In the genomic region with DNA sequence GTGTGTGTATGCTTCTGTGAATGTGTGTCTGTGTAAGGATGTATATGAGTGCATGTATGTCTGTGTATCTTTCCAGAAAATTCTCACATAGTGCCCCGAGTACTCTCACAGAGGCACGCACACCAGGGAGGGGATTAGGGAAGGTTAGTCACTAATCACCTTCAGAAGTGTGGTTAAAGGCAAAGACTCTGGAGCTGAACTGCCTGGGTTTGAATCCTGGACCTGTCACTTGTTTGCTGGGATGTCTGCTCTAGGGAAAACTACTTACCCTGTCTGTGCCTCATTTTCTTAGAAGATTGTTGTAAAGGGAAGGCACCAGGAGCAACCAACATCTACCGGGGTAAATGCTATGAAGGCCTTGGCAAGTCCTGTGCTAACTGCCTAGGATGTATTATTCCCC, we compare ENCODE assay signal across 16 mouse cellular contexts. TPM values are rescaled to one million over a fixed set of nuclear protein-coding genes. Genes with fewer than 3 reads are reported as not detected.
DNase-seq lines count a peak whose midpoint lies in the region; ATAC-seq and TF ChIP-seq lines count a peak whose summit lies in the region.
"Had no signal": no experiment of that assay in that cellular context is flagged by ENCODE, and none has a peak within 500 bp of the region (broad histone marks: within the 10 kb centered on the region; RNA-seq: fewer than 3 reads in every experiment).

No protein-coding gene starts in this region.

- no peak for TF ChIP-seq CTCF in gastrocnemius, adult 2 months (IDR thresholded peaks at IDR 0.05)
- no peak for TF ChIP-seq CTCF in heart, postnatal 0 days (IDR thresholded peaks at IDR 0.05; ENCODE audit: low read depth)

- peaks cover 10% of the 10 kb centered on the region; the same call in 1 of the 2 replicates for H3K4me1 ChIP-seq in kidney, embryonic 14.5 days (ENCODE audit: control insufficient read depth, insufficient read depth, low read length)
- H3K4me1 ChIP-seq in heart, postnatal 0 days (ENCODE audit: control insufficient read depth, insufficient read depth) = peaks cover 22% of the 10 kb centered on the region

- H3K9ac ChIP-seq in kidney, embryonic 14.5 days (ENCODE audit: low read depth, low read length) = no peak overlapping the region
- peak overlapping the region; percentile 21; the same call in 1 of the 2 replicates for H3K9ac ChIP-seq in heart, postnatal 0 days (replicated peaks; ENCODE audit: low read depth, low read length)
- H3K9ac ChIP-seq: hindbrain, embryonic 15.5 days; midbrain, embryonic 15.5 days had no signal

- no peaks in the 10 kb centered on the region for H3K27me3 ChIP-seq in kidney, embryonic 14.5 days (ENCODE audit: control insufficient read depth, insufficient read depth, low read length)
- no peaks in the 10 kb centered on the region for H3K27me3 ChIP-seq in heart, postnatal 0 days (ENCODE audit: control insufficient read depth, insufficient read depth, low read length)
- H3K27me3 ChIP-seq: hindbrain, embryonic 15.5 days; midbrain, embryonic 15.5 days had no signal

- no peak for ATAC-seq in kidney, embryonic 14.5 days (ENCODE audit: low FRiP score, low TSS enrichment)
- ATAC-seq in heart, postnatal 0 days (ENCODE audit: insufficient read depth, low read depth) = no peak
- ATAC-seq in megakaryocyte, adult 5-6 weeks (ENCODE audit: poor library complexity, severe bottlenecking) = no peak
- ATAC-seq: midbrain, embryonic 15.5 days had no signal

- intact Hi-C loops in gastrocnemius, adult 2 months (cut with DNase I) = loop anchor here (2.0 kb wide), 1 partner anchor 33 kb away; no protein-coding TSS in a partner anchor
- intact Hi-C loops in left cerebral cortex, postnatal 25 days (cut with DNase I) = no loop called here

- H3K4me2 ChIP-seq in kidney, embryonic 14.5 days (replicated peaks; ENCODE audit: low read depth, low read length) = no peak overlapping the region
- H3K4me2 ChIP-seq in heart, postnatal 0 days (ENCODE audit: low read depth, low read length) = no peak overlapping the region
- H3K4me2 ChIP-seq: hindbrain, embryonic 15.5 days; midbrain, embryonic 15.5 days had no signal

- H3K27ac ChIP-seq in gastrocnemius, adult 2 months = peak overlapping the region; percentile 94
- H3K27ac ChIP-seq in kidney, embryonic 14.5 days (ENCODE audit: low read depth, low read length) = peak overlapping the region; percentile 47; the same call in 1 of the 2 replicates
- H3K27ac ChIP-seq in heart, postnatal 0 days (ENCODE audit: low read depth) = peak overlapping the region; percentile 89
- H3K27ac ChIP-seq: hindbrain, embryonic 15.5 days; midbrain, embryonic 15.5 days had no signal

- no peaks in the 10 kb centered on the region for H3K9me3 ChIP-seq in kidney, embryonic 14.5 days (ENCODE audit: control insufficient read depth, low read length)
- no peaks in the 10 kb centered on the region for H3K9me3 ChIP-seq in heart, postnatal 0 days (replicated peaks; ENCODE audit: control insufficient read depth, low read length)
- H3K9me3 ChIP-seq: hindbrain, embryonic 15.5 days; midbrain, embryonic 15.5 days had no signal

- 68% methylated on average over 3 of the region's 3 CpGs for WGBS in kidney, embryonic 14.5 days
- WGBS in heart, postnatal 0 days = 64% methylated on average over 3 of the region's 3 CpGs

- H3K36me3 ChIP-seq in kidney, embryonic 14.5 days (ENCODE audit: control insufficient read depth, insufficient read depth, low read length) = no peaks in the 10 kb centered on the region
- H3K36me3 ChIP-seq in heart, postnatal 0 days (replicated peaks; ENCODE audit: control insufficient read depth, insufficient read depth, low read length) = no peaks in the 10 kb centered on the region
- H3K36me3 ChIP-seq: hindbrain, embryonic 15.5 days; midbrain, embryonic 15.5 days had no signal

- TF ChIP-seq EP300 in heart, postnatal 0 days (IDR thresholded peaks at IDR 0.05; ENCODE audit: low read depth) = no peak

- H3K4me3 ChIP-seq in gastrocnemius, adult 2 months = peak overlapping the region; percentile 70
- no peak overlapping the region for H3K4me3 ChIP-seq in kidney, embryonic 14.5 days (ENCODE audit: low read length)
- no peak overlapping the region for H3K4me3 ChIP-seq in heart, postnatal 0 days (ENCODE audit: low read depth, low read length)
- H3K4me3 ChIP-seq: hindbrain, embryonic 15.5 days; midbrain, embryonic 15.5 days had no signal

- DNase-seq in gastrocnemius, adult 2 months = no peak
- no peak for DNase-seq in gastrocnemius, postnatal 10 days
- no peak for DNase-seq in kidney, adult 11 months
- peak; percentile 33 for DNase-seq in 3T3-L1 (ENCODE audit: low read depth, low spot score)
- no peak for DNase-seq in heart, postnatal 0 days (ENCODE audit: low spot score)
- no peak for DNase-seq in left cerebral cortex, postnatal 25 days (ENCODE audit: low spot score in 2 of 2)
- DNase-seq: cerebellum, adult 9-10 months; thymus, adult 2 months had no signal

RNA-seq across cellular contexts. Expression of a gene that starts 22.3 kb away (rescaled TPM):
- not detected for total RNA-seq in gastrocnemius, adult 2 months (2021)
- total RNA-seq in gastrocnemius, postnatal 10 days (2021) = not detected
- polyA plus RNA-seq in kidney, embryonic 14.5 days (2014; fragmentation: Nextera tagmentation; extraction: Ambion mirVana) = not detected in 2 replicates
- 27.4 TPM in 1 of 2 replicates, not detected in the other for total RNA-seq in heart, postnatal 0 days (2014; rRNA removed; ENCODE audit: low replicate concordance)
- polyA plus RNA-seq in heart, postnatal 0 days (2015; fragmentation: Nextera tagmentation; extraction: Ambion mirVana) = not detected in 2 replicates
- not detected in 2 replicates for total RNA-seq in megakaryocyte, adult 5-6 weeks (2015)
- total RNA-seq in megakaryocyte, adult 5-6 weeks (2017) = not detected in 2 replicates
- total RNA-seq in left cerebral cortex, postnatal 25 days (2021) = 1 to 10 TPM; 1.2 to 1.8 TPM
- total RNA-seq: adrenal gland, adult 18-20 months; gastrocnemius, postnatal 36 days had no signal
- polyA plus RNA-seq: hindbrain, embryonic 15.5 days; limb, embryonic 11.5 days; midbrain, embryonic 15.5 days; neural tube, embryonic 11.5 days had no signal
